Mouse (Mus musculus): ENCODE data around the gene Zc3h12c. TPM values are rescaled to one million over a fixed set of nuclear protein-coding genes. Genes with fewer than 3 reads are reported as not detected.

Gene Zc3h12c
- polyA plus RNA-seq, 1 experiment from 2014 or later: 16.2 TPM

GRCm38 (mm10) chr9:52155417-52155816 is 13.0 kb downstream of the Zc3h12c start:
- no peaks in the 10 kb centered on the region for H3K4me1 ChIP-seq (replicated peaks; ENCODE audit: control insufficient read depth, insufficient read depth, low read length)
- no peak overlapping the region for H3K9ac ChIP-seq (ENCODE audit: low read depth, low read length)
- H3K27me3 ChIP-seq (ENCODE audit: control insufficient read depth, insufficient read depth, low read length): no peaks in the 10 kb centered on the region
- H3K4me2 ChIP-seq (replicated peaks; ENCODE audit: low read depth, low read length): no peak overlapping the region
- WGBS: 91% methylated on average over 4 of the region's 4 CpGs
- no peak overlapping the region for H3K27ac ChIP-seq (ENCODE audit: low read depth, low read length)
- no peaks in the 10 kb centered on the region for H3K9me3 ChIP-seq (ENCODE audit: control insufficient read depth, low read length)
- ATAC-seq (ENCODE audit: low FRiP score) (no peak), DNase-seq (ENCODE audit: low spot score) (no peak)
- H3K4me3 ChIP-seq (ENCODE audit: low read depth, low read length): no peak overlapping the region
- no peaks in the 10 kb centered on the region for H3K36me3 ChIP-seq (ENCODE audit: control insufficient read depth, insufficient read depth, low read length)

GRCm38 (mm10) chr9:52154253-52154652 is 14.1 kb downstream of the Zc3h12c start:
- Histone ChIP-seq H3K4me1 (replicated peaks; ENCODE audit: control insufficient read depth, insufficient read depth, low read length) (no peaks in the 10 kb centered on the region), H3K9me3 (ENCODE audit: control insufficient read depth, low read length) (no peaks in the 10 kb centered on the region), H3K4me2 (replicated peaks; ENCODE audit: low read depth, low read length) (no peak overlapping the region), H3K36me3 (ENCODE audit: control insufficient read depth, insufficient read depth, low read length) (no peaks in the 10 kb centered on the region), H3K27ac (ENCODE audit: low read depth, low read length) (no peak overlapping the region), H3K9ac (ENCODE audit: low read depth, low read length) (no peak overlapping the region), H3K27me3 (ENCODE audit: control insufficient read depth, insufficient read depth, low read length) (no peaks in the 10 kb centered on the region), H3K4me3 (ENCODE audit: low read depth, low read length) (no peak overlapping the region)
- WGBS: 71% methylated on average over 7 of the region's 7 CpGs
- DNase-seq (ENCODE audit: low spot score) (no peak), ATAC-seq (ENCODE audit: low FRiP score) (no peak)

- ATAC-seq (ENCODE audit: low FRiP score) (no peak), DNase-seq (ENCODE audit: low spot score) (no peak)
- Histone ChIP-seq H3K27me3 (ENCODE audit: control insufficient read depth, insufficient read depth, low read length) (no peaks in the 10 kb centered on the region), H3K4me2 (replicated peaks; ENCODE audit: low read depth, low read length) (no peak overlapping the region), H3K9me3 (ENCODE audit: control insufficient read depth, low read length) (no peaks in the 10 kb centered on the region), H3K36me3 (ENCODE audit: control insufficient read depth, insufficient read depth, low read length) (no peaks in the 10 kb centered on the region), H3K4me3 (ENCODE audit: low read depth, low read length) (no peak overlapping the region), H3K9ac (ENCODE audit: low read depth, low read length) (no peak overlapping the region), H3K4me1 (replicated peaks; ENCODE audit: control insufficient read depth, insufficient read depth, low read length) (no peaks in the 10 kb centered on the region), H3K27ac (ENCODE audit: low read depth, low read length) (no peak overlapping the region; the same call in 1 of the 2 replicates)
- 70% methylated on average over 6 of the region's 6 CpGs for WGBS
These were observed 16.1 kb downstream of the Zc3h12c start for GRCm38 (mm10) chr9:52152076-52152826.

- Histone ChIP-seq H3K36me3 (ENCODE audit: control insufficient read depth, insufficient read depth, low read length) (no peaks in the 10 kb centered on the region), H3K27me3 (ENCODE audit: control insufficient read depth, insufficient read depth, low read length) (no peaks in the 10 kb centered on the region), H3K4me3 (ENCODE audit: low read depth, low read length) (no peak overlapping the region), H3K4me2 (replicated peaks; ENCODE audit: low read depth, low read length) (no peak overlapping the region), H3K9me3 (ENCODE audit: control insufficient read depth, low read length) (no peaks in the 10 kb centered on the region), H3K4me1 (replicated peaks; ENCODE audit: control insufficient read depth, insufficient read depth, low read length) (no peaks in the 10 kb centered on the region; the same call in 1 of the 2 replicates), H3K27ac (ENCODE audit: low read depth, low read length) (peak overlapping the region; percentile 85; the same call in 1 of the 2 replicates), H3K9ac (ENCODE audit: low read depth, low read length) (no peak overlapping the region)
- 69% methylated on average over 6 of the region's 6 CpGs for WGBS
- DNase-seq (ENCODE audit: low spot score) (no peak), ATAC-seq (ENCODE audit: low FRiP score) (no peak)
These were observed 18.6 kb downstream of the Zc3h12c start for GRCm38 (mm10) chr9:52149768-52150167.

- Histone ChIP-seq H3K9ac (ENCODE audit: low read depth, low read length) (peak overlapping the region; percentile 50; the same call in 1 of the 2 replicates), H3K4me3 (ENCODE audit: low read depth, low read length) (peak overlapping the region; percentile 35), H3K4me1 (replicated peaks; ENCODE audit: control insufficient read depth, insufficient read depth, low read length) (no peaks in the 10 kb centered on the region; the same call in 1 of the 2 replicates), H3K4me2 (replicated peaks; ENCODE audit: low read depth, low read length) (peak overlapping the region; percentile 39), H3K27me3 (ENCODE audit: control insufficient read depth, insufficient read depth, low read length) (no peaks in the 10 kb centered on the region), H3K9me3 (ENCODE audit: control insufficient read depth, low read length) (no peaks in the 10 kb centered on the region), H3K36me3 (ENCODE audit: control insufficient read depth, insufficient read depth, low read length) (no peaks in the 10 kb centered on the region), H3K27ac (ENCODE audit: low read depth, low read length) (peak overlapping the region; percentile 85)
- WGBS: 16% methylated on average over 4 of the region's 4 CpGs
- DNase-seq (ENCODE audit: low spot score): peak; percentile 75
- ATAC-seq (ENCODE audit: low FRiP score): peak; percentile 88
These were observed 19.1 kb downstream of the Zc3h12c start for GRCm38 (mm10) chr9:52149286-52149685.

GRCm38 (mm10) chr9:52148831-52149230 is 19.5 kb downstream of the Zc3h12c start:
- peak overlapping the region; percentile 35 for H3K4me3 ChIP-seq (ENCODE audit: low read depth, low read length)
- H3K9me3 ChIP-seq (ENCODE audit: control insufficient read depth, low read length): no peaks in the 10 kb centered on the region
- peak overlapping the region; percentile 85 for H3K27ac ChIP-seq (ENCODE audit: low read depth, low read length)
- WGBS: 48% methylated on average over 4 of the region's 4 CpGs
- no peaks in the 10 kb centered on the region; the same call in 1 of the 2 replicates for H3K4me1 ChIP-seq (replicated peaks; ENCODE audit: control insufficient read depth, insufficient read depth, low read length)
- ATAC-seq (ENCODE audit: low FRiP score) (peak; percentile 18; the same call in 1 of the 2 replicates), DNase-seq (ENCODE audit: low spot score) (no peak)
- peaks cover 2% of the 10 kb centered on the region; the same call in 1 of the 2 replicates for H3K36me3 ChIP-seq (ENCODE audit: control insufficient read depth, insufficient read depth, low read length)
- peak overlapping the region; percentile 50; the same call in 1 of the 2 replicates for H3K9ac ChIP-seq (ENCODE audit: low read depth, low read length)
- peak overlapping the region; percentile 39 for H3K4me2 ChIP-seq (replicated peaks; ENCODE audit: low read depth, low read length)
- no peaks in the 10 kb centered on the region for H3K27me3 ChIP-seq (ENCODE audit: control insufficient read depth, insufficient read depth, low read length)

- no peaks in the 10 kb centered on the region; the same call in 1 of the 2 replicates for H3K4me1 ChIP-seq (replicated peaks; ENCODE audit: control insufficient read depth, insufficient read depth, low read length)
- H3K9me3 ChIP-seq (ENCODE audit: control insufficient read depth, low read length): no peaks in the 10 kb centered on the region
- peaks cover 2% of the 10 kb centered on the region; the same call in 1 of the 2 replicates for H3K36me3 ChIP-seq (ENCODE audit: control insufficient read depth, insufficient read depth, low read length)
- peak; percentile 61 for DNase-seq (ENCODE audit: low spot score)
- ATAC-seq (ENCODE audit: low FRiP score): peak; percentile 58
- peak overlapping the region; percentile 35 for H3K4me3 ChIP-seq (ENCODE audit: low read depth, low read length)
- peak overlapping the region; percentile 85 for H3K27ac ChIP-seq (ENCODE audit: low read depth, low read length)
- WGBS: 21% methylated on average over 3 of the region's 3 CpGs
- H3K4me2 ChIP-seq (replicated peaks; ENCODE audit: low read depth, low read length): peak overlapping the region; percentile 39
- no peaks in the 10 kb centered on the region for H3K27me3 ChIP-seq (ENCODE audit: control insufficient read depth, insufficient read depth, low read length)
- H3K9ac ChIP-seq (ENCODE audit: low read depth, low read length): peak overlapping the region; percentile 50; the same call in 1 of the 2 replicates
These were observed 20.1 kb downstream of the Zc3h12c start for GRCm38 (mm10) chr9:52148311-52148710.

- peak overlapping the region; percentile 60 for H3K27ac ChIP-seq (ENCODE audit: low read depth, low read length)
- H3K9ac ChIP-seq (ENCODE audit: low read depth, low read length): no peak overlapping the region
- DNase-seq (ENCODE audit: low spot score) (peak; percentile 74), ATAC-seq (ENCODE audit: low FRiP score) (peak; percentile 79)
- H3K9me3 ChIP-seq (ENCODE audit: control insufficient read depth, low read length): no peaks in the 10 kb centered on the region
- peak overlapping the region; percentile 23 for H3K4me3 ChIP-seq (ENCODE audit: low read depth, low read length)
- H3K4me1 ChIP-seq (replicated peaks; ENCODE audit: control insufficient read depth, insufficient read depth, low read length): no peaks in the 10 kb centered on the region; the same call in 1 of the 2 replicates
- H3K4me2 ChIP-seq (replicated peaks; ENCODE audit: low read depth, low read length): peak overlapping the region; percentile 30
- peaks cover 2% of the 10 kb centered on the region; the same call in 1 of the 2 replicates for H3K36me3 ChIP-seq (ENCODE audit: control insufficient read depth, insufficient read depth, low read length)
- H3K27me3 ChIP-seq (ENCODE audit: control insufficient read depth, insufficient read depth, low read length): no peaks in the 10 kb centered on the region
- 29% methylated on average over 4 of the region's 4 CpGs for WGBS
These were observed 22.1 kb downstream of the Zc3h12c start for GRCm38 (mm10) chr9:52146241-52146640.

Data from hindbrain, embryonic 11.5 days (tissue).